Mouse (Mus musculus): Measurements from ENCODE around the gene Kcna3.

Gene Kcna3

GRCm38 (mm10) chr3:107035521-107036457, at the start of gene Kcna3:
Kcna3 (plus strand) TSS chr3:107036169.
- DNase-seq (ENCODE audit: low spot score), result no peak

- DNase-seq (ENCODE audit: low spot score), result no peak
Observed at GRCm38 (mm10) chr3:106991334-106991733, 44.6 kb upstream of the Kcna3 start.

GRCm38 (mm10) chr3:106995347-106995746, 40.6 kb upstream of the Kcna3 start:
- no peak for DNase-seq (ENCODE audit: low spot score)

GRCm38 (mm10) chr3:106996186-106996585, 39.8 kb upstream of the Kcna3 start:
- DNase-seq (ENCODE audit: low spot score), result no peak

GRCm38 (mm10) chr3:106998370-106998769, 37.6 kb upstream of the Kcna3 start:
- no peak for DNase-seq (ENCODE audit: low spot score)

- DNase-seq (ENCODE audit: low spot score), result no peak
Observed at GRCm38 (mm10) chr3:107000165-107000564, 35.8 kb upstream of the Kcna3 start.

- no peak for DNase-seq (ENCODE audit: low spot score)
Observed at GRCm38 (mm10) chr3:107002249-107003123, 33.5 kb upstream of the Kcna3 start.

- no peak for DNase-seq (ENCODE audit: low spot score)
Observed at GRCm38 (mm10) chr3:107009329-107010076, 26.5 kb upstream of the Kcna3 start.

GRCm38 (mm10) chr3:107018286-107018685, 17.7 kb upstream of the Kcna3 start:
- DNase-seq (ENCODE audit: low spot score), result no peak

- DNase-seq (ENCODE audit: low spot score), result no peak
Observed at GRCm38 (mm10) chr3:107031547-107031946, 4.4 kb upstream of the Kcna3 start.

- DNase-seq (ENCODE audit: low spot score), result no peak
Observed at GRCm38 (mm10) chr3:107034776-107035175, 1.2 kb upstream of the Kcna3 start.

GRCm38 (mm10) chr3:107036458-107037039, 580 bp downstream of the Kcna3 start:
- DNase-seq (ENCODE audit: low spot score), result no peak

- no peak for DNase-seq (ENCODE audit: low spot score)
Observed at GRCm38 (mm10) chr3:107037105-107037504, 1.1 kb downstream of the Kcna3 start.

GRCm38 (mm10) chr3:107037536-107038155, 1.7 kb downstream of the Kcna3 start:
- DNase-seq (ENCODE audit: low spot score), result no peak

GRCm38 (mm10) chr3:107038156-107038536, 2.2 kb downstream of the Kcna3 start:
- DNase-seq (ENCODE audit: low spot score), result no peak

- DNase-seq (ENCODE audit: low spot score), result no peak
Observed at GRCm38 (mm10) chr3:107038661-107039223, 2.8 kb downstream of the Kcna3 start.

GRCm38 (mm10) chr3:107039306-107039705, 3.3 kb downstream of the Kcna3 start:
- no peak for DNase-seq (ENCODE audit: low spot score)

GRCm38 (mm10) chr3:107040408-107040807, 4.4 kb downstream of the Kcna3 start:
- DNase-seq (ENCODE audit: low spot score), result no peak

GRCm38 (mm10) chr3:107041718-107042117, 5.7 kb downstream of the Kcna3 start:
- no peak for DNase-seq (ENCODE audit: low spot score)

GRCm38 (mm10) chr3:107061468-107061867, 25.5 kb downstream of the Kcna3 start:
- DNase-seq (ENCODE audit: low spot score), result no peak

GRCm38 (mm10) chr3:107062771-107063170, 26.8 kb downstream of the Kcna3 start:
- DNase-seq (ENCODE audit: low spot score), result no peak

Data from adipocyte (in vitro differentiated cells).